Mouse (Mus musculus) 416B (cell line): Measurements from ENCODE around the gene Ttc27.

Experiments used
- DNase-seq: peaks from one replicate; pipeline ENCODE4 v3.0.0; 2011; ENCODE audit warnings: low read depth

Gene Ttc27

GRCm38 (mm10) chr17:74753628-74754104, 36.1 kb downstream of the Ttc27 start:
- DNase-seq = no peak

GRCm38 (mm10) chr17:74754369-74755118, 37.0 kb downstream of the Ttc27 start:
- no peak for DNase-seq

- peak; percentile 81 for DNase-seq
These were observed 51.9 kb downstream of the Ttc27 start for GRCm38 (mm10) chr17:74769390-74769811.

- DNase-seq = no peak
These were observed 54.8 kb downstream of the Ttc27 start for GRCm38 (mm10) chr17:74772364-74772763.

GRCm38 (mm10) chr17:74773556-74773955, 56.0 kb downstream of the Ttc27 start:
- DNase-seq = no peak

GRCm38 (mm10) chr17:74780133-74780532, 62.6 kb downstream of the Ttc27 start:
- no peak for DNase-seq

- no peak for DNase-seq
These were observed 63.1 kb downstream of the Ttc27 start for GRCm38 (mm10) chr17:74780627-74781026.

- no peak for DNase-seq
These were observed 64.4 kb downstream of the Ttc27 start for GRCm38 (mm10) chr17:74781911-74782310.

- no peak for DNase-seq
These were observed 68.1 kb downstream of the Ttc27 start for GRCm38 (mm10) chr17:74785586-74785985.

GRCm38 (mm10) chr17:74786198-74786734, 68.7 kb downstream of the Ttc27 start:
- no peak for DNase-seq

- no peak for DNase-seq
These were observed 78.6 kb downstream of the Ttc27 start for GRCm38 (mm10) chr17:74796023-74796699.

GRCm38 (mm10) chr17:74799865-74800264, 82.3 kb downstream of the Ttc27 start:
- no peak for DNase-seq

GRCm38 (mm10) chr17:74802765-74803164, 85.2 kb downstream of the Ttc27 start:
- peak; percentile 13 for DNase-seq

GRCm38 (mm10) chr17:74803835-74804234, 86.3 kb downstream of the Ttc27 start:
- peak; percentile 28 for DNase-seq

- no peak for DNase-seq
These were observed 86.9 kb downstream of the Ttc27 start for GRCm38 (mm10) chr17:74804321-74804930.

GRCm38 (mm10) chr17:74807509-74808248, 90.1 kb downstream of the Ttc27 start:
- DNase-seq = peak; percentile 74

- DNase-seq = no peak
These were observed 90.8 kb downstream of the Ttc27 start for GRCm38 (mm10) chr17:74808330-74808729.

- no peak for DNase-seq
These were observed 91.4 kb downstream of the Ttc27 start for GRCm38 (mm10) chr17:74808901-74809300.

- DNase-seq = peak; percentile 74
These were observed 93.5 kb downstream of the Ttc27 start for GRCm38 (mm10) chr17:74810892-74811625.

GRCm38 (mm10) chr17:74819711-74820110, 102.2 kb downstream of the Ttc27 start:
- DNase-seq = peak; percentile 64

GRCm38 (mm10) chr17:74830851-74831250, 113.3 kb downstream of the Ttc27 start:
- no peak for DNase-seq
